Mouse (Mus musculus) erythroblast, embryonic 14.5 days (primary cell): ENCODE data around the gene Slc23a2.

Experiments
- GATA1 ChIP-seq: IDR thresholded peaks from 2 replicates; pipeline ENCODE4 v1.6.1; 2012; ENCODE audit warnings: low read length, inconsistent platforms, mixed read lengths
- TAL1 ChIP-seq: IDR thresholded peaks from 3 replicates; pipeline ENCODE4 v1.6.1; 2012; ENCODE audit warnings: low read length, inconsistent platforms, mixed read lengths

GRCm38 (mm10) chr2:132146502-132146901 lies 1.6 kb upstream of the Slc23a2 start:
- TF ChIP-seq GATA1, result no peak
- TF ChIP-seq TAL1, result no peak
